Mouse (Mus musculus): ENCODE measurements around the gene Ercc6. TPM values are rescaled to one million over a fixed set of nuclear protein-coding genes. Genes with fewer than 3 reads are reported as not detected.

Ercc6 gene
- polyA plus RNA-seq (2012; rRNA removed) = 3.5 and 3.9 TPM in 2 replicates

DNA sequence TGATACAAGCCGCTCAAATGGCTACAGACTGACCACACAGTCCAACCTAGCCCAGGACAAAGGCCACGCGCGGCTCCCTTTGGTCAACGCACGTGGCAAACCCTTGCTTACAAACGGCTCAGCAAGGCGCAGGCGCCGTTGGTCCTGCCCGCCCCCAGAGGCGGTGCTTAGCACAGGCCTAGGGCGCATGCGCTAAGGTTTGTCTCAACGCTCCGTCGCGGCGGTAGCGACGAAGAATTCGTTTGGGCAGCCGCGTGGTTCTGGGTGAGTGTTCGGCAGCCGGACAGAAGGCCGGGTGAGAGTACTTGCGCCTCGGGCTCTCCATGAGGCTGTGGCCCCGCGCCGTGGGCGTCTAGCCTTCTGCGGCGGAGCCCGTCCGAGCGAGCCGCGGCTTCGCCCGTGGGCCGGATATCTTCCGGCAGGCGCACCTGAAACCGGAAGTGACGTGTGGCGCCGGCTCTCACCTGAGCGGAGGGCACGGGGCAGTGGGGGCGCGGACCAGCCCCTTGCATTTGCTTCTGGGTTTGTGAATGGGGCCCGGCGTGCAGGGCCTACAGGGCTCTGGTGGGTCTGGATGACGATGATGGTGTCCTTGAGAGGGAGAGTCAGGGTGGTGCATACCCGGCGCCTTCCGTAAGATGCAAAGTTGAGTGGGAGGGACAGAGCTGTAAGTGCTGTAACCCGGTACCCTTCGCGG, at the start of gene Ercc6:
TSS of gene Ercc6 (plus strand) at position 186 of the 697 bp plus-strand sequence.

DNA sequence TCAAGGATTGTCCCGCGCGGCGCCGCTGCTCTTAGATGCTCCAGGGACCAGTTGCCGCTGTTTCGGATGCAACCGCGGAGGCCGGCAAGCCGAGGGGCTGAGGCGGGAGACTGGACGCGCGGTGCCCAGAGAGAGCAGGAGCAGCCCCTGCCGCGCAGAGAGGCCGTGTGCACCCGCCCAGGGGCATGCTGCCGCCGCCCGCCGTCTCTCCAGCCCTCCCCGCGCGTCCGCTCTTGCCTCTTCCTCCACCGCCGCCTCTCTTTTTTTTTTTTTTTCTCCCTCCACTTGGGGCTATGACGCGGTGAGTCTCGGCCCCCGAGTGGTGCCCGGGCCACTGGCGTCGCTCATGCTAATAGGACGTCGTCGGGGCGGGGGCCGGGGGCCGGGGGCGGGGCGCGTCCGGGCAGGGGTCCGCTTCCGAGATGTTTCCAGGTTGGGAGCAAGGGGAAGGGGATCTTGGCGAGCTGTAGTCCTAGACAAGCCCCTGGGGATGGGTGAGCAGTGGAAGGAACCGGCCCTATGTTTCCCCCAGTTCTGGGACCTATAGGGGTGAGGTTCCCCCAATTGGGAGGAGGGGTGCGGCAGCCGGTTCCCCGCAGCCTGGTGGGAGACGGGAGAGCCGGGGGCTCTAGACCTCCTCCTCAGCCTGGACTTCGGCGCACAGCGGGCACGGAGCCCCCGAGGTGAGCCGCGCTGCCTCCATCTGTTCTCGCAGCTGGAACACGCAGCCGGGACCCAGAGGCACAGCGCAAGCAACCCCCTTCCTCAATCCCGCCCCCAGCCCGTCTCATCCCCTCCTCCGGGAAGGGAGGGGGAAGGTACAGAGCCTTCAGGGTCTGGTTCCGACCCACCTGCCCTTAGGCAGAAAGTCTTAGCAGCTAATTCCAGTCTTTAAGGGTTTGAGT, 48.5 kb upstream of the Ercc6 start, which contains the start of gene Slc18a3:
TSS of gene Slc18a3 (minus strand) at position 250 of the 905 bp plus-strand sequence.

DNA sequence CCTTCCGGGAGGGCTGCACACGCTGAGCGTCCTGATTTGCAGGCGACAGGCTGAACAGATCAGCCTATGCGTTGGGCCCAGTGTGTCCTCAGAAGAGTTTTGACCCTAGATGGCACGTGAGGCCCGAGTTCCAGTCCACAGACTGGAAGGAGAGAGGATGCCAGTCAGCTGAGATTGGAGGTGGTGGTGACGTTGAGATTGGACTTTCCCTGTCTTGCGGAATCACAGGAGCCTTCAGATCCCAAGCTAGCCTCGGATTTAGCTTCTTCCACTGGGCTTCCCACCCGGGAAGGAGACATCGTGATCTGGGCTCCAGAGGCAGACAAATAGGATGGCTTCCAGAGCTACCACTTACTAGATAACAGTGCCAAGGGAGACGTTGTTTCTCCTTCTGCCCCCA, 47.4 kb upstream of the Ercc6 start, which contains the start of gene Chat:
TSS of gene Chat (minus strand) at position 101 of the 400 bp plus-strand sequence.

GRCm38 (mm10) chr14:32599290-32600041, 86.1 kb downstream of the Ercc6 start, which contains the start of gene Prrxl1:
Gene Prrxl1 (plus strand): TSS chr14:32599407.

Other genes with a start within 250 kb of the Ercc6 start
- gene Ogdhl, start 191.5 kb upstream of the Ercc6 start, polyA plus RNA-seq (2012; rRNA removed) = 0.40 and 0.45 TPM in 2 replicates
- gene 1700024G13Rik, start 125.1 kb upstream of the Ercc6 start, polyA plus RNA-seq (2012; rRNA removed) = not detected in 2 replicates
- gene Slc18a3, start 48.7 kb upstream of the Ercc6 start, polyA plus RNA-seq (2012; rRNA removed) = not detected in 2 replicates
- not detected in 2 replicates for gene Chat, start 47.5 kb upstream of the Ercc6 start, polyA plus RNA-seq (2012; rRNA removed)
- gene Prrxl1, start 85.9 kb downstream of the Ercc6 start, polyA plus RNA-seq (2012; rRNA removed) = not detected in 2 replicates
- gene 3425401B19Rik, start 171.8 kb downstream of the Ercc6 start, polyA plus RNA-seq (2012; rRNA removed) = 0.03 TPM in 1 of 2 replicates, not detected in the other

All from liver, embryonic 14 days (tissue).